Mouse (Mus musculus): ENCODE measurements around the gene Mbd3l2. TPM values are rescaled to one million over a fixed set of nuclear protein-coding genes. Genes with fewer than 3 reads are reported as not detected.
"Not testable (repeated sequence)": the region's sequence is repeated elsewhere in the genome, so short reads cannot be mapped to it uniquely, and the experiment has no call there.

The Mbd3l2 gene
- polyA plus RNA-seq (2015; fragmentation: Nextera tagmentation; extraction: Ambion mirVana): not detected in 2 replicates

DNA sequence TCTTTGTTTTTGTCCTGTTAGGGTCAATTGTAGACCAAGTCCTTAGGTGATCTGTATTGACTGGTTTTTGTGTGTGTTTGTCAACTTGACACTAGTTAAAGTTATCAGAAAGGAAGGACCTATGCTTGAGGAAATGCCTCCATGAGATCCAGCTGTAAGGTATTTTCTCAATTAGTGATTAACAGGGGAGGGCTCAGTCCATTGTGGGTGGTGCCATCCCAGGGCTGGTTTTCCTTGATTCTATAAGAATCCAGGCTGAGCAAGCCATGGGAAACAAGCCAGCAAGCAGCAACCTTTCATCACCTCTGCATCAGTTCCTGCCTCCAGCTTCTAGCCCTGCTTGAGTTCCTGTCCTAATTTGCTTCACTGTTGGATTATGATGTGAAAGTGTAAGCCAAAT is at the start of gene Mbd3l2:
Mbd3l2 (plus strand) TSS at position 301 of the 400 bp plus-strand sequence.
- Histone ChIP-seq H3K27ac (ENCODE audit: low read length) (no peak within 1 kb of the TSS), H3K27me3 (ENCODE audit: control insufficient read depth, insufficient read depth, low read depth, low read length) (no peaks in the 10 kb centered on the region), H3K36me3 (ENCODE audit: control insufficient read depth, insufficient read depth, low read length) (no peaks in the 10 kb centered on the region), H3K9me3 (ENCODE audit: control insufficient read depth, low read length) (no peaks in the 10 kb centered on the region), H3K4me1 (replicated peaks; ENCODE audit: control insufficient read depth, insufficient read depth, low read length) (no peaks in the 10 kb centered on the region), H3K4me2 (ENCODE audit: low read depth, low read length) (no peak within 1 kb of the TSS), H3K4me3 (ENCODE audit: low read length) (no peak within 1 kb of the TSS), H3K9ac (ENCODE audit: low read length) (no peak within 1 kb of the TSS)
- ATAC-seq (ENCODE audit: low read depth): no peak

DNA sequence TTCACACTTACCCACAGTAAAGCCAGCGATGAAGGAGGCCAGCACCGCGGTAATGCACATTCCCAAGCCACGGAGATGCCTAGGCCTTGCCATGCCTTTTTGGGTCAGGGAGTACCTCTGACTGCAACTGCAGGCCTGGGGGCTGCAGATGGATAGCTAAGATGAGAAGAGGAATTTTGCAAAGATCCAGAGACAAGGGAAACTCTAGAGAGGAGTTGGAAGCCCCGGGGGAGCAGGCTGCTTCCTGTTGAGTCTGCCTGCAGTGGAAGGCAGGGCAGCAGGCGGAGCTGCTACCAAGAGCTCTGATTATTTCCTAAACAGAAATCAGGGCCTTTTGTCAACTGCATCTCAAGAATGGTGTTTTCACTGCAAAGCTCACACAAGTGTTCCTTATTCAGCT is 44.7 kb upstream of the Mbd3l2 start:
- no peaks in the 10 kb centered on the region for H3K27me3 ChIP-seq (ENCODE audit: control insufficient read depth, insufficient read depth, low read depth, low read length)
- 23% methylated on average over 6 of the region's 6 CpGs for WGBS
- H3K27ac ChIP-seq (ENCODE audit: low read length): no peak overlapping the region
- peak overlapping the region; percentile 19; the same call in 1 of the 2 replicates for H3K4me3 ChIP-seq (ENCODE audit: low read length)
- H3K9ac ChIP-seq (ENCODE audit: low read length): peak overlapping the region; percentile 49; the same call in 1 of the 2 replicates
- no peaks in the 10 kb centered on the region for H3K9me3 ChIP-seq (ENCODE audit: control insufficient read depth, low read length)
- no peaks in the 10 kb centered on the region for H3K4me1 ChIP-seq (replicated peaks; ENCODE audit: control insufficient read depth, insufficient read depth, low read length)
- ATAC-seq (ENCODE audit: low read depth): no peak
- H3K36me3 ChIP-seq (ENCODE audit: control insufficient read depth, insufficient read depth, low read length): no peaks in the 10 kb centered on the region
- peak overlapping the region; percentile 35; the same call in 1 of the 2 replicates for H3K4me2 ChIP-seq (ENCODE audit: low read depth, low read length)

DNA sequence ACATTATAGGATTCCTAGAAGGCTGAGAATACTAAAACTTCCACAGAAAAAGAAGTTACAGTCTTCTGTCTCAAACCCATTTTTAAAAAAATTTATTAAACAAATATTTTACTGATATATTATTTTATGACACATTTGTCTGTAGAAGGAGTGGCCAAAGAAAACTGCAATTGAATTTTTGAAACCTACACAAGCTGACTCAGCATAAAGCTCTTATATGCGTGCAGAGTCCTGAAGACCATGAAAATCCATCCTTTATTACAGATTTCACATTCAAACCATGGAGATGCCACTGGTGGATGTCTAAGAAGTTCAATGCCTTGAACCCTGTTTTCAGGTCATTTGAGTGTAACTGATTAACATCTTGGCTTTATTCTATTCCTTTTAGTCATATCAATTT is 30.8 kb upstream of the Mbd3l2 start:
- WGBS: 76% methylated on average over 1 of the region's 1 CpGs
- Histone ChIP-seq H3K9me3 (ENCODE audit: control insufficient read depth, low read length) (no peaks in the 10 kb centered on the region), H3K4me2 (ENCODE audit: low read depth, low read length) (no peak overlapping the region), H3K4me3 (ENCODE audit: low read length) (no peak overlapping the region), H3K9ac (ENCODE audit: low read length) (no peak overlapping the region), H3K36me3 (ENCODE audit: control insufficient read depth, insufficient read depth, low read length) (no peaks in the 10 kb centered on the region), H3K27me3 (ENCODE audit: control insufficient read depth, insufficient read depth, low read depth, low read length) (no peaks in the 10 kb centered on the region), H3K27ac (ENCODE audit: low read length) (no peak overlapping the region), H3K4me1 (replicated peaks; ENCODE audit: control insufficient read depth, insufficient read depth, low read length) (no peaks in the 10 kb centered on the region)
- ATAC-seq (ENCODE audit: low read depth): no peak

DNA sequence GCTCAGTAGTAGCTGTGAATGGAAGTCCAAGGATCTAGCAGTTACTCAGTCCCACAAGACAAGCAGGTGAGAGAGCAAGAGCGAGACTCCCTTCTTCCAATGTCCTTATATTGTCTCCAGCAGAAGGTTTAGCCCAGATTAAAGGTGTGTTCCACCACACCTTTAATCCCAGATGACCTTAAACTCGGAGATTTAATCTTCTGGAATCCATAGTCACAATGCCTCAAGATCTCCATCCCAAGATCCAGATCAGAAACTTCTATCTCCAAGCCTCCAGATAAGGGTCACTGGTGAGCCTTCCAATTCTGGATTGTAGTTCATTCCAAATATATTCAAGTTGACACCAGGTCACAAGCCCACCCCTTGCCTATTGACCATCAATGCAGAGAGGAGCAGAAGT is 27.6 kb upstream of the Mbd3l2 start, which contains the start of gene Naalad2:
Naalad2 (minus strand) TSS at position 101 of the 400 bp plus-strand sequence.
- H3K4me2 ChIP-seq (ENCODE audit: low read depth, low read length); H3K4me1 ChIP-seq (replicated peaks; ENCODE audit: control insufficient read depth, insufficient read depth, low read length); ATAC-seq (ENCODE audit: low read depth); H3K9me3 ChIP-seq (ENCODE audit: control insufficient read depth, low read length); H3K4me3 ChIP-seq (ENCODE audit: low read length); H3K9ac ChIP-seq (ENCODE audit: low read length); H3K27me3 ChIP-seq (ENCODE audit: control insufficient read depth, insufficient read depth, low read depth, low read length); H3K36me3 ChIP-seq (ENCODE audit: control insufficient read depth, insufficient read depth, low read length); H3K27ac ChIP-seq (ENCODE audit: low read length): not testable (repeated sequence)
- 65% methylated on average over 2 of the region's 2 CpGs for WGBS

DNA sequence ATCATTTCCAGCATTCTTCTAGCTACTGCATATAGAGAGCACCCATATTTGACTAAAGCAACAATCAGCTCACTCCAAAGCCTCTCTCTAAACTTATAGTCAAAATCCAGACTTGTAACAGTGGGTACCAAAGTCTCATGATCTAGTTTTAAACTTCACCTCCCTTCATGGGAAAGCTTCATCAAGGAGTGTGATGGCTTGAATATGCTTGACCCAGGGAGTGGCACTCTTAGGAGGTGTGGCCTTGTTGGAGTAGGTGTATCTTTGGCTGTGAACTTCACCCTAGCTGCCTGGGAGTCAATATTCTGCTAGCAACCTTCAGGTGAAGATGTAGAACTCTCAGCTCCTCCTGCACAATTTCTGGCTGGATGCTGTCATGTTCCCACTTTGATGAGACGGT is 26.3 kb upstream of the Mbd3l2 start, which contains the start of gene Ubtfl1:
Ubtfl1 (plus strand) TSS at position 301 of the 400 bp plus-strand sequence.
- no peak within 1 kb of the TSS for H3K27ac ChIP-seq (ENCODE audit: low read length)
- H3K9me3 ChIP-seq (ENCODE audit: control insufficient read depth, low read length): no peaks in the 10 kb centered on the region
- no peak within 1 kb of the TSS for H3K4me3 ChIP-seq (ENCODE audit: low read length)
- H3K4me1 ChIP-seq (replicated peaks; ENCODE audit: control insufficient read depth, insufficient read depth, low read length): no peaks in the 10 kb centered on the region
- H3K27me3 ChIP-seq (ENCODE audit: control insufficient read depth, insufficient read depth, low read depth, low read length): no peaks in the 10 kb centered on the region
- ATAC-seq (ENCODE audit: low read depth): no peak
- H3K36me3 ChIP-seq (ENCODE audit: control insufficient read depth, insufficient read depth, low read length): no peaks in the 10 kb centered on the region
- H3K9ac ChIP-seq (ENCODE audit: low read length): no peak within 1 kb of the TSS
- WGBS: 53% methylated on average over 1 of the region's 1 CpGs
- H3K4me2 ChIP-seq (ENCODE audit: low read depth, low read length): no peak within 1 kb of the TSS

DNA sequence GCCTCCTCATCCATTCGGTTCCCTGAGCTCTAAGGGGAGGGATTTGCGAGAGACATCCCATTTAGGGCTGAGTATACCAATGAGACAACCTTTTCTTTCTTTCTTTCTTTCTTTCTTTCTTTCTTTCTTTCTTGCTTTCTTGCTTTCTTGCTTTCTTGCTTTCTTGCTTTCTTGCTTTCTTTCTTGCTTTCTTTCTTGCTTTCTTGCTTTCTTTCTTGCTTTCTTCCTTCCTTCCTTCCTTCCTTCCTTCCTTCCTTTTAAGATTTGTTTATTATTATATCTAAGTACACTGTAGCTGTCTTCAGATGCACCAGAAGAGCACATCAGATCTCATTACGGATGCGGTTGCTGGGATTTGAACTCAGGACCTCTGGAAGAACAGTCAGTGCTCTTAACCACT is 18.1 kb upstream of the Mbd3l2 start:
- not testable (repeated sequence) for ATAC-seq (ENCODE audit: low read depth); H3K4me3 ChIP-seq (ENCODE audit: low read length); H3K27me3 ChIP-seq (ENCODE audit: control insufficient read depth, insufficient read depth, low read depth, low read length); H3K9me3 ChIP-seq (ENCODE audit: control insufficient read depth, low read length); H3K36me3 ChIP-seq (ENCODE audit: control insufficient read depth, insufficient read depth, low read length); H3K4me2 ChIP-seq (ENCODE audit: low read depth, low read length); H3K9ac ChIP-seq (ENCODE audit: low read length); H3K27ac ChIP-seq (ENCODE audit: low read length); H3K4me1 ChIP-seq (replicated peaks; ENCODE audit: control insufficient read depth, insufficient read depth, low read length)
- WGBS: 71% methylated on average over 4 of the region's 4 CpGs

DNA sequence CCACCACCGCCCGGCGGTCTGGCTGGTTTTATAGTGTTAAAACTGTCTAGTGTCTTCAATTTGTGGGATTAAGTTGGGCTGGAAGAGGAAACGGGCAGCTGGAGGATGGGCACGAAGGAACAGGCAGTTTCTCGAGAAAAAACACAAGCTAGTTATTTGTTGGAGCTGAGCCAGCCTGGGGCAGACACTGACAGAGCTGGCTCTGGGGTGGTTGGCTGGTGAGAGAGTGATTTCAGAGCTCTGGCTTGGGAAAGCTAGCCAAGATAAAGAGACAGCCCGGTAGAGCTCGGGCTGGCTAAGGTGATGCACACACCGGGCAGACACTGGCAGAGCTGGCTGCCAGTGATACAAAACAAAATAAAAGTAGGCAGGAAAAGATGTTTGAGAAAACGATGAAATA is 1.2 kb downstream of the Mbd3l2 start:
- Histone ChIP-seq H3K36me3 (ENCODE audit: control insufficient read depth, insufficient read depth, low read length) (no peaks in the 10 kb centered on the region), H3K27me3 (ENCODE audit: control insufficient read depth, insufficient read depth, low read depth, low read length) (no peaks in the 10 kb centered on the region), H3K27ac (ENCODE audit: low read length) (no peak overlapping the region), H3K9ac (ENCODE audit: low read length) (no peak overlapping the region), H3K4me1 (replicated peaks; ENCODE audit: control insufficient read depth, insufficient read depth, low read length) (no peaks in the 10 kb centered on the region), H3K4me3 (ENCODE audit: low read length) (no peak overlapping the region), H3K9me3 (ENCODE audit: control insufficient read depth, low read length) (no peaks in the 10 kb centered on the region), H3K4me2 (ENCODE audit: low read depth, low read length) (no peak overlapping the region)
- no peak for ATAC-seq (ENCODE audit: low read depth)
- 63% methylated on average over 10 of the region's 10 CpGs for WGBS

DNA sequence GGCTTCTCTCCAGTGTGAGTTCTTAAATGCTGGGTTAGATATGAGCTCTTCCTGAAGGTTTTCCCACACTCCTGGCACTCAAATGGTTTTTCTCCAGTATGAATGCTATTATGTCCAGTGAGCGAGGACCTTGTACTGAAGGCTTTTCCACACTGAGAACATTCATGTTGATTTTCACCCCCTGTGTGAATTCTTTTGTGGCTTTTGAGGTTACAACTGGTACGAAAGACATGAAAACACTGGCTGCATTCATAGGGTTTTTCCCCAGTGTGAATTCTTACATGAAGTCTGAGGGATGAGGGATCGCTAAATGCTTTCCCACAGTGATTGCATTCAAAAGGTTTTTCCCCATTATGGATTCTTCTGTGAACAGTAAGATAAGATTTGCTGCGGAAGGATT is 26.1 kb downstream of the Mbd3l2 start:
- Histone ChIP-seq H3K9me3 (ENCODE audit: control insufficient read depth, low read length) (peaks cover 4% of the 10 kb centered on the region), H3K9ac (ENCODE audit: low read length) (no peak overlapping the region), H3K27me3 (ENCODE audit: control insufficient read depth, insufficient read depth, low read depth, low read length) (no peaks in the 10 kb centered on the region), H3K36me3 (ENCODE audit: control insufficient read depth, insufficient read depth, low read length) (peaks cover 14% of the 10 kb centered on the region), H3K4me2 (ENCODE audit: low read depth, low read length) (no peak overlapping the region), H3K27ac (ENCODE audit: low read length) (no peak overlapping the region), H3K4me3 (ENCODE audit: low read length) (no peak overlapping the region), H3K4me1 (replicated peaks; ENCODE audit: control insufficient read depth, insufficient read depth, low read length) (no peaks in the 10 kb centered on the region)
- WGBS: 94% methylated on average over 4 of the region's 4 CpGs
- no peak for ATAC-seq (ENCODE audit: low read depth)

DNA sequence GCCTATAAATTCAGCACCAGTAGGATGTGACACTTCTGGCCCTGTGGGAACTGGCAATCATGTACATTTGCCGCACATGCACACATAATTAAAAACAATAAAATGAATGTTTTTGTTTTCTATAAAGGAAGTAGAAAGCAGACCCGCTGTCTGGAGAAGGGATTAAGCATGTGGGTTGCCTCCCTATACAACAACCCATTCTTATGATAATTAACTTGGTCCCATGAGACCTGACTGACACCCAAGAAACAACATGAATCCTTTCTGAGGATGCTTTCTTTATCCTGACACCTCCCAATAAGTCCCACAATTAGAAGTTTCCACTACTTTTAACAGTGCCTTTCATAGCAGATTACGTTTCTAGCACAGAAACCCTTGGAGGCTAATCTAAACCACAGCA is 36.9 kb downstream of the Mbd3l2 start:
- H3K4me1 ChIP-seq (replicated peaks; ENCODE audit: control insufficient read depth, insufficient read depth, low read length): no peaks in the 10 kb centered on the region
- H3K4me3 ChIP-seq (ENCODE audit: low read length): no peak overlapping the region
- no peak overlapping the region for H3K9ac ChIP-seq (ENCODE audit: low read length)
- 73% methylated on average over 3 of the region's 3 CpGs for WGBS
- ATAC-seq (ENCODE audit: low read depth): no peak
- no peaks in the 10 kb centered on the region for H3K27me3 ChIP-seq (ENCODE audit: control insufficient read depth, insufficient read depth, low read depth, low read length)
- H3K4me2 ChIP-seq (ENCODE audit: low read depth, low read length): no peak overlapping the region
- no peaks in the 10 kb centered on the region for H3K9me3 ChIP-seq (ENCODE audit: control insufficient read depth, low read length)
- peaks cover 4% of the 10 kb centered on the region; the same call in 1 of the 2 replicates for H3K36me3 ChIP-seq (ENCODE audit: control insufficient read depth, insufficient read depth, low read length)
- no peak overlapping the region for H3K27ac ChIP-seq (ENCODE audit: low read length)

DNA sequence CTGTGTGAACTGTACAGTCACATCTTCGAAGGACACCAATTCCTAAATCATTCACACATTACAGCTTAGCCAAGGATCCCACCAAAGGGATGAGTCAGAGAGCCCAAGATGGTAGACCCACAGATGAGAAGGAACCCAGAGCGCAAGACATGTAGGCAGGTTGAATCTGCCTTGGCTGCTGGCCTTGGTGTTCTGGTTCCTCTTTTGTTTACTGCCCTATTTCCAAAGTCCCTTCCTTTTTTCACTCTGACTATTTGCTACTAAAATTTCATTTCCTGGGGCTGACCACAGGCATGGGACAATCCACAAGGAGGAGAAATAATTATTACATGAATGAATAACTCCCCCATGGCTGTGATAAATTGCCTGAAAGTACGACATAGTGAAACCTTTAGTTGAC is 37.6 kb downstream of the Mbd3l2 start:
- no peak for ATAC-seq (ENCODE audit: low read depth)
- H3K4me3 ChIP-seq (ENCODE audit: low read length): no peak overlapping the region
- peaks cover 4% of the 10 kb centered on the region; the same call in 1 of the 2 replicates for H3K36me3 ChIP-seq (ENCODE audit: control insufficient read depth, insufficient read depth, low read length)
- no peaks in the 10 kb centered on the region for H3K9me3 ChIP-seq (ENCODE audit: control insufficient read depth, low read length)
- H3K27ac ChIP-seq (ENCODE audit: low read length): no peak overlapping the region
- WGBS: 84% methylated on average over 3 of the region's 3 CpGs
- H3K27me3 ChIP-seq (ENCODE audit: control insufficient read depth, insufficient read depth, low read depth, low read length): no peaks in the 10 kb centered on the region
- no peak overlapping the region for H3K9ac ChIP-seq (ENCODE audit: low read length)
- H3K4me2 ChIP-seq (ENCODE audit: low read depth, low read length): no peak overlapping the region
- 0 out of 2 replicates have a peak, but pooled peaks cover 4% of the 10 kb centered on the region for H3K4me1 ChIP-seq (replicated peaks; ENCODE audit: control insufficient read depth, insufficient read depth, low read length)

All from lung, embryonic 16.5 days (tissue).